Mouse (Mus musculus) layer of hippocampus, adult 8-10 months (tissue): ENCODE results near the gene Tenm4. TPM values are rescaled to one million over a fixed set of nuclear protein-coding genes. Genes with fewer than 3 reads are reported as not detected.

Experiments
- DNase-seq, 2 experiments: peaks; one replicate each; pipeline ENCODE4 v3.0.0; 2022; ENCODE audit warnings: low spot score in 2 of 2
- total RNA-seq, 4 experiments: library from RNA; stranded (reverse); gene quantifications; 2 replicates each; pipeline ENCODE4 v1.2.4; 2022

Gene Tenm4
- total RNA-seq, 4 experiments from 2014 or later, result 128 to 134 (median 132) TPM

GRCm38 (mm10) chr7:96767090-96767489 is 596.0 kb downstream of the Tenm4 start:
- DNase-seq, result no peak

GRCm38 (mm10) chr7:96768718-96769117 is 597.7 kb downstream of the Tenm4 start:
- DNase-seq, result no peak

DNA sequence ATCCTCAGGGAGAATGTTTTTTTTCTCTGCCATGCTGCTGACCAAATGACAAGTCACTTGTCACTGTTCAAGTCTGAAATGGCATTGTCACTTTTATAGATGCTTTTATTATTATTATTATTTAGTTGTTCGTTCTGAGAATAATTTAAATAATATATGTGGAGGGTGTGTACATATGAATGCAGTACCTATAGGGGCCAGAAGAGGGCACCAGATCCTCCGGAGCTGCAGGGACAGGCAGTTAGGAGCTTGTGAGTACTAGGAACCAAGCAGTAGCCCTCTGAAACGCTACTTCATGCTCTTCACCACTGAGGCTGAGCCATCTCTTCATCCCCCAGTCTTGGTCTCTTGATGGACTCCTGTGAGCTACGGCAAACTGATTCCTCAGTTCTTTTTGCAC is 598.7 kb downstream of the Tenm4 start:
- no peak for DNase-seq

- DNase-seq, result no peak
Measured at GRCm38 (mm10) chr7:96772966-96773365, 601.9 kb downstream of the Tenm4 start.

GRCm38 (mm10) chr7:96773585-96774225 is 602.7 kb downstream of the Tenm4 start:
- DNase-seq, result peak in 1 of 2 experiments; percentile 53

DNA sequence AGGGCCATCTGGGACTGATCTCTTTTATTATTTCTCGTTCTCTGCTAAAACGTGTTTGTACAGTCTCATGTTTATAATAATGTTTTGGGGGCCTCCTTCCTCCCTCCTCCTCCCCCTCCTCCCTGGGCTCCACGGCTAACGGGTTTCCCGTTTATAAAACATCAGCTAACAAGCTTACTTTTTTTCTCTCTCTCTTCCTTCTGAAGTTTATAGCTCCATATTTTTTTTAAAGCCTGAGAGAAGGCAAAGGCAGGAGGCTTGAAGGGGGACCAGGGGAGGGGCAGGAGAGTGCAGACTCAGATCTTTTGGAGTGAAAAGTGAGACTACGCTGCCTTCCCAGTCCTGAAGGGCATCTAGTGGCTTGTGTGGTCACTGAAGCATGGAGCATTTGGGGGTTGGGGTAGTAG is 604.0 kb downstream of the Tenm4 start:
- no peak for DNase-seq

- no peak for DNase-seq
Measured at GRCm38 (mm10) chr7:96777938-96778600, 607.0 kb downstream of the Tenm4 start.

- no peak for DNase-seq
Measured at GRCm38 (mm10) chr7:96778601-96778969, 607.5 kb downstream of the Tenm4 start.

DNA sequence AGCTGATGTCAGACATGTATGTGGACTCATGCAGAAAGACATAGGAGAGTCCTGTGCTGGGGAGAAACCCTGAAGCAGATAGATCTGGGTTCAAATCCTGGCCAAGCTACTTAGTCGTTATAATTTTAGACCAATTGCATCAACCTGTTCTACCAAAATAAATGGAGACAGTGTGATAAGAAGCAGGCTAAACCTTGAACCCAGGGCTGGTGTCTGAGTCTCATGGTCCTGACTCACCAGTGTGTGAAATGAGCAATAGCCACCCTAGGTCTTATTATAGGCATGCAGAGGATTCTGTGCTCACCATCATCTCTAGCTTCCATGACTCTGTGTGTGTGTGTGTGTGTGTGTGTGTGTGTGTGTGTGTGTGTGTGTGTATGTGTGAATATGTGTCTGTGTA is 609.5 kb downstream of the Tenm4 start:
- DNase-seq, result no peak

- DNase-seq, result no peak
Measured at GRCm38 (mm10) chr7:96781068-96781467, 610.0 kb downstream of the Tenm4 start.

DNA sequence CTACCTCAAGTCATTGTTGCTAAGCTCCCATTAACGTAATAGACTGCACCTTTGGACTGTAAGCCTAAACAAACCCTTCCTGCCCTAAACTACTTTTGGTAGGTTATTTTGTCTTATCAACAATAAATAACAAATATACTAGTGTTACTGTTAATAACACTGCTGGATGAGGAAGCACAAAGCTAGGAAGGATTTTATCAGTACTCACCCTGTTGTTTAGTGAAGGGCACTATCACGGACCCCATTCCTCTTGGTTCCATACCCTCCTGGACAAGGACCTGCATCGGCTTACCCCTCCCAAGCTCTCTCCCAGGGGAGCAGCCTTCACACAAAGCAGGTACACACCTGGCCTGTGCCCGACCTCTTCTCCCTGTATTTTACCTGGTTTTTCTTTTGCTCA is 611.6 kb downstream of the Tenm4 start:
- no peak for DNase-seq

GRCm38 (mm10) chr7:96785808-96786207 is 614.8 kb downstream of the Tenm4 start:
- no peak for DNase-seq

- DNase-seq, result no peak
Measured at GRCm38 (mm10) chr7:96786262-96787044, 615.4 kb downstream of the Tenm4 start.

GRCm38 (mm10) chr7:96788135-96788534 is 617.1 kb downstream of the Tenm4 start:
- DNase-seq, result no peak

GRCm38 (mm10) chr7:96790326-96790725 is 619.3 kb downstream of the Tenm4 start:
- DNase-seq, result no peak

DNA sequence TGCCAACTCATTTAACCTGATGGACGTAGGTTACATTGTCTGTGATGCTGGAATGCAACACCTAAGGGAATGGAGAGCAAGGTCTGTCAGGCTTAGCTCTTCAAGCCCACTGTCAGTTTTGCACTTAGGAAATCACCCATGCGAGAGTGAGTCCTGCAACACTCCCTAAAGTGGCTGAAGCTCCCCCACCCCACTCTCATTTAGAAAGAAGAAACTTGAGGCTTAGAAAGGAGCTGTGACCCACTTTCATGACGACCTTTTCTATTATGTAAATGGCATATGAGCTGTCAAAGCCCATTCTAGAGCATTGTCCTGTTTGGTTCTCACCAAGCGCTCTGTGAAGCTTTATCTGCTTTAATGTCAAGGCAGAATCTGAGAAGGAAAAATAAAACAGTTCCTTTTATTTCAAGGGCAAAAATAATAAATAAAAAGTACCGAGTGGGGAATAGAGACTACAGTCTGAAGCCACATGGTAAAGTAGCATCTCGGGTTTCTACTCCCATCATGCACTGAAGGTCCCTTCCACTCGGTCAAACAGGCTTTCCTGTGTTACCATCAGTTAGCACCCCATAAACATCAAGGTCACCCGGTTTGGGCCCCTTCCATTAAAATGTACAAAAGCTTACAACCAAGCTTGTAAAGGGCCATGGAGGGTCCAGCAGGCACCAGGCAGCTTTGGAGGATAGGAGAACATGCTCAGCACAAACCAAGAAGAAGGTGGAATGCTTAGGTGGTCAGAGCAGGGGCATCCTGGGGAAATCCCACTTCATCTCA is 621.6 kb downstream of the Tenm4 start:
- no peak for DNase-seq

GRCm38 (mm10) chr7:96796033-96796741 is 625.1 kb downstream of the Tenm4 start:
- peak; percentile 87 to 91 for DNase-seq

DNA sequence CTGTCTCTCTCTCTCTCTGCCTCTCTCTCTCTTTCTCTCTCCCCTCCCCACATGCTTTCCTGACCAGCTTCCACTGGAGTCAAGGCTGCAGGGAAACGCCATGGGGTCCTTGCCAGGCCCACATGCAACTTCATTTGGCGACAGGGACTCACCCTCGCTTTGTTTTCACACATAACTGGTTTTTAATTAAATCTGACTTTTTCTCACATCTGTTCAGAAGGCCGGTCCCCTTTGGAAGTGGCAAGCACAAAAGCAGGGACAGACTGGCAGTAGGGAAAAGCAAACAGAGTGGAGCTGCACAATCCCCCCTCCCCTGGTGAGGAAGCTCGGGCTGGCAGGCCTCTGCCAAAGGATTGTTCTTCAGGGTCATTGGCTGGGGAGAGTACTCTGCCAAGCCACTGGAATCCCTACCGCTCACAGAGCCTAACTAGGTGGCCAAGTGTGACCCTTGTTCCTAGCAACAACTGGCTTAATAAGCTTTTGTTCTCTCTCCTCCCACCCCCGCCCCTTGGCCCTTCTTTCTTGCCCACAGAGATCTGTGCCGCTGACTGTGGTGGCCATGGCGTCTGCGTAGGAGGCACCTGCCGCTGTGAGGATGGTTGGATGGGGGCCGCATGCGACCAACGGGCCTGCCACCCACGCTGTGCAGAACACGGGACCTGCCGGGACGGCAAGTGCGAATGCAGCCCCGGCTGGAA is 625.9 kb downstream of the Tenm4 start:
- DNase-seq, result peak; percentile 61 to 75

- no peak for DNase-seq
Measured at GRCm38 (mm10) chr7:96797716-96798332, 626.8 kb downstream of the Tenm4 start.

DNA sequence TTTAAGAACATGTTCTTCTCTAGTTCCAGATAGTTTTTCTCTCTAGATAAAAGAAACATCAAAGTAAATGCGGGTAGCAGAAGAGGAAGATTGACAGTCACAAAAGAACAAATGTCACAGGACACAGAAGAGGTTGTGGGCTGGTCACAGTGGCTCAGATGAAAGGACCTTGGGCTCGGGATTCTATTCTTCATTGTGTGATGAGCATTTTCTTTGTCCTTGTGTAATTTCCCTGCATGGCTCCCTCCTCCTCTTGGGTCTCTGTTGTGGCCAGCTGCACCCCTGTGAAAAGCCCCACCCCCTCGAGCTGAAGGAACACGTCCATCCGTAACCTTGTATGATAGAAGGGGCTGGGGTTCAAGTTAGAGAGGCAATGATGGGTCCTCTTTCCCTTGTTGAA is 628.8 kb downstream of the Tenm4 start:
- DNase-seq, result no peak
